Mouse (Mus musculus) CH12.LX (cell line): ENCODE data around the gene Wasl. TPM values are rescaled to one million over a fixed set of nuclear protein-coding genes. Genes with fewer than 3 reads are reported as not detected.

ENCODE experiments used
- DNase-seq: peaks from one replicate; pipeline ENCODE4 v3.0.0-alpha.2; 2013; ENCODE audit errors: extremely low read depth
- H3K27ac ChIP-seq: 2 replicates; pipeline ENCODE4 v1.5.1; 2012; ENCODE audit warnings: low read depth, mild to moderate bottlenecking, control low read depth, moderate library complexity; ENCODE audit not compliant: insufficient read depth
- H3K27me3 ChIP-seq: replicated peaks from 2 replicates; pipeline ENCODE3; 2012; ENCODE audit warnings: inconsistent platforms
- H3K36me3 ChIP-seq, 2 experiments: replicated peaks in 1 of 2; 2 replicates each; pipeline versions ENCODE3 to v1.6.1; 2012; ENCODE audit warnings: inconsistent platforms in 1 of 2, low read length in 1 of 2, mild to moderate bottlenecking in 1 of 2, mixed read lengths in 1 of 2, moderate library complexity in 1 of 2; ENCODE audit not compliant: control insufficient read depth in 1 of 2, insufficient read depth in 1 of 2
- H3K4me1 ChIP-seq, 2 experiments: 2 replicates each; pipeline ENCODE4 v1.6.1; 2012; ENCODE audit warnings: inconsistent platforms in 1 of 2, moderate library complexity in 1 of 2; ENCODE audit not compliant: insufficient read depth in 2 of 2, control insufficient read depth in 1 of 2
- H3K4me2 ChIP-seq: 2 replicates; pipeline ENCODE4 v1.6.1; 2012; ENCODE audit warnings: low read depth, mild to moderate bottlenecking, control low read depth; ENCODE audit not compliant: poor library complexity, insufficient read depth, severe bottlenecking
- H3K4me3 ChIP-seq, 3 experiments: fragments of 150-350 bp in 1 of 3; sonication (generic) in 1 of 3; replicated peaks in 1 of 3; 2 replicates each; pipeline versions ENCODE3 to v1.5.1; 2011 to 2012; ENCODE audit warnings: low read depth in 2 of 3, low read length in 2 of 3, mild to moderate bottlenecking in 2 of 3, moderate library complexity in 2 of 3, control low read depth in 1 of 3, improper control_type of control experiment in 1 of 3, inconsistent platforms in 1 of 3, mixed read lengths in 1 of 3; ENCODE audit not compliant: poor library complexity in 1 of 3
- H3K79me2 ChIP-seq: replicated peaks from 2 replicates; pipeline ENCODE4 v1.6.1; 2012; ENCODE audit warnings: mild to moderate bottlenecking, moderate library complexity; ENCODE audit not compliant: control insufficient read depth, poor library complexity, insufficient read depth, severe bottlenecking; ENCODE audit errors: extremely low read depth
- H3K9ac ChIP-seq: 2 replicates; pipeline ENCODE4 v1.6.1; 2012; ENCODE audit warnings: low read depth, mild to moderate bottlenecking, control low read depth, moderate library complexity; ENCODE audit not compliant: insufficient read depth
- H3K9me3 ChIP-seq: replicated peaks from 2 replicates; pipeline ENCODE3; 2012; ENCODE audit warnings: low read length, inconsistent platforms, mixed read lengths
- CHD1 ChIP-seq: IDR thresholded peaks from 2 replicates; pipeline ENCODE4 v1.6.1; 2012; ENCODE audit warnings: low read depth, low read length, improper control_type of control experiment, inconsistent platforms
- CHD2 ChIP-seq: IDR thresholded peaks from 2 replicates; pipeline ENCODE4 v1.6.1; 2011; ENCODE audit warnings: low read length, improper control_type of control experiment
- CTCF ChIP-seq, 2 experiments: IDR thresholded peaks in 1 of 2; conservative IDR thresholded peaks in 1 of 2; 2 replicates each; pipeline ENCODE4 v1.5.1; 2011 to 2012; ENCODE audit warnings: low read depth in 2 of 2, low read length in 2 of 2, improper control_type of control experiment in 1 of 2, inconsistent platforms in 1 of 2, mild to moderate bottlenecking in 1 of 2, moderate library complexity in 1 of 2
- ELF1 ChIP-seq: IDR thresholded peaks from 2 replicates; pipeline ENCODE4 v1.6.1; 2014; ENCODE audit warnings: low read depth, mild to moderate bottlenecking, inconsistent platforms, low read length, improper control_type of control experiment
- EP300 ChIP-seq: IDR thresholded peaks from 2 replicates; pipeline ENCODE4 v1.6.1; 2011; ENCODE audit warnings: low read length, improper control_type of control experiment
- ETS1 ChIP-seq: conservative IDR thresholded peaks from 2 replicates; pipeline ENCODE4 v1.6.1; 2012; ENCODE audit warnings: low read depth, mild to moderate bottlenecking, inconsistent platforms, low read length, improper control_type of control experiment, moderate library complexity
- HCFC1 ChIP-seq: IDR thresholded peaks from 2 replicates; pipeline ENCODE4 v1.6.1; 2012; ENCODE audit warnings: low read depth, mild to moderate bottlenecking, inconsistent platforms, low read length, improper control_type of control experiment
- IRF4 ChIP-seq: IDR thresholded peaks from 2 replicates; pipeline ENCODE4 v1.6.1; 2014; ENCODE audit warnings: low read depth, mild to moderate bottlenecking, inconsistent platforms, low read length, improper control_type of control experiment
- JUN ChIP-seq: IDR thresholded peaks from 2 replicates; pipeline ENCODE4 v1.6.1; 2011; ENCODE audit warnings: low read depth, mild to moderate bottlenecking, low read length, improper control_type of control experiment, moderate library complexity; ENCODE audit not compliant: insufficient read depth
- KAT2A ChIP-seq: IDR thresholded peaks from 2 replicates; pipeline ENCODE4 v1.6.1; 2012; ENCODE audit warnings: low read length, improper control_type of control experiment, inconsistent platforms; ENCODE audit not compliant: insufficient replicate concordance
- MAX ChIP-seq: IDR thresholded peaks from 2 replicates; pipeline ENCODE4 v1.6.1; 2011; ENCODE audit warnings: low read length, improper control_type of control experiment
- MEF2A ChIP-seq: IDR thresholded peaks from 2 replicates; pipeline ENCODE4 v1.6.1; 2014; ENCODE audit warnings: low read depth, mild to moderate bottlenecking, inconsistent platforms, low read length, improper control_type of control experiment, borderline replicate concordance
- NELFE ChIP-seq: IDR thresholded peaks from 2 replicates; pipeline ENCODE4 v1.6.1; 2011; ENCODE audit warnings: low read depth, low read length, improper control_type of control experiment
- PAX5 ChIP-seq: IDR thresholded peaks from 2 replicates; pipeline ENCODE4 v1.6.1; 2012; ENCODE audit warnings: low read length, inconsistent platforms, mixed read lengths
- POLR2A ChIP-seq: IDR thresholded peaks from 2 replicates; pipeline ENCODE4 v1.6.1; 2011; ENCODE audit warnings: low read depth, mild to moderate bottlenecking, improper control_type of control experiment, low read length
- RAD21 ChIP-seq: IDR thresholded peaks from 2 replicates; pipeline ENCODE4 v1.6.1; 2011; ENCODE audit warnings: low read depth, mild to moderate bottlenecking, low read length, improper control_type of control experiment, moderate library complexity
- RCOR1 ChIP-seq: conservative IDR thresholded peaks from 2 replicates; pipeline ENCODE4 v1.6.1; 2012; ENCODE audit warnings: low read depth, mild to moderate bottlenecking, inconsistent platforms, low read length, improper control_type of control experiment
- SIN3A ChIP-seq: IDR thresholded peaks from 2 replicates; pipeline ENCODE4 v1.6.1; 2012; ENCODE audit warnings: low read length, improper control_type of control experiment, inconsistent platforms
- TBP ChIP-seq: conservative IDR thresholded peaks from 2 replicates; pipeline ENCODE4 v1.6.1; 2011; ENCODE audit warnings: low read depth, low read length, improper control_type of control experiment
- UBTF ChIP-seq: IDR thresholded peaks from 2 replicates; pipeline ENCODE4 v1.6.1; 2012; ENCODE audit warnings: low read depth, mild to moderate bottlenecking, inconsistent platforms, low read length, improper control_type of control experiment, moderate library complexity
- USF1 ChIP-seq: IDR thresholded peaks from 2 replicates; pipeline ENCODE4 v1.6.1; 2014; ENCODE audit warnings: low read depth, mild to moderate bottlenecking, inconsistent platforms, low read length, improper control_type of control experiment
- ZC3H11A ChIP-seq: IDR thresholded peaks from 2 replicates; pipeline ENCODE4 v1.6.1; 2012; ENCODE audit warnings: low read depth, mild to moderate bottlenecking, inconsistent platforms, low read length, improper control_type of control experiment
- ZNF384 ChIP-seq: IDR thresholded peaks from 2 replicates; pipeline ENCODE4 v1.6.1; 2012; ENCODE audit warnings: low read depth, low read length, improper control_type of control experiment, inconsistent platforms
- dilution Hi-C: fragments of 300-500 bp; cut with MboI; formaldehyde crosslinking; loops from 2 replicates; pipeline ENCODE4 v1.14.3; 2020; ENCODE audit warnings: low sequenced_read_pairs; ENCODE audit not compliant: extremely low pct_unique_long_range_greater_than_20kb, extremely low pct_ligation_motif_present
- in situ Hi-C: fragments of 300-500 bp; cut with MboI; formaldehyde crosslinking; loops from 3 replicates; pipeline ENCODE4 v1.14.3; 2019; ENCODE audit warnings: low sequenced_read_pairs, low pct_ligation_motif_present, low pct_unique_long_range_greater_than_20kb, mixed read lengths
- polyA plus RNA-seq: library from polyadenylated mRNA; unstranded; fragments of >175 nt; gene quantifications from 2 replicates; pipeline ENCODE4 v1.2.1, GENCODE M21; 2012; ENCODE audit warnings: low read depth; ENCODE audit not compliant: insufficient read length
- total RNA-seq, 2 experiments: library from RNA; depleted of rRNA; stranded (reverse); fragments of 300-350 nt in 1 of 2; fragments of >200 nt in 1 of 2; gene quantifications; 2 replicates each; pipeline ENCODE4 v1.2.3; 2012 to 2014

The Wasl gene
- total and polyA plus RNA-seq, 3 experiments = 3.9 to 8.4 (median 7.6) TPM

- H3K27me3 ChIP-seq = no peaks in the 10 kb centered on the region
- no peaks in the 10 kb centered on the region for H3K79me2 ChIP-seq
- H3K27ac ChIP-seq = no peak overlapping the region
- no peak overlapping the region for H3K4me3 ChIP-seq
- DNase-seq = no peak
- no peaks in the 10 kb centered on the region for H3K36me3 ChIP-seq
- in situ Hi-C loops = no loop called here
- H3K4me2 ChIP-seq = no peak overlapping the region
- peaks cover 2% of the 10 kb centered on the region for H3K9me3 ChIP-seq
- dilution Hi-C loops = no loop called here
- no peak overlapping the region for H3K9ac ChIP-seq
- peaks cover 0 to 9% of the 10 kb centered on the region in 2 experiments; a peak in 2 of 4 replicates for H3K4me1 ChIP-seq
- TF ChIP-seq EP300 = no peak
- no peak for TF ChIP-seq ZC3H11A
- no peak for TF ChIP-seq ELF1
- TF ChIP-seq SIN3A = no peak
- TF ChIP-seq MAX = no peak
- no peak for TF ChIP-seq MEF2A
- TF ChIP-seq UBTF = no peak
- no peak for TF ChIP-seq ETS1
- TF ChIP-seq ZNF384 = no peak
- no peak for TF ChIP-seq HCFC1
- no peak for TF ChIP-seq NELFE
- TF ChIP-seq IRF4 = no peak
- no peak for TF ChIP-seq POLR2A
- no peak for TF ChIP-seq JUN
- no peak for TF ChIP-seq CTCF (conservative IDR thresholded peaks at IDR 0.05 in 1 of 2, IDR thresholded peaks at IDR 0.05 in 1 of 2; ENCODE audit: low read depth in 2 of 2, low read length in 2 of 2)
Observed at GRCm38 (mm10) chr6:24570278-24570677, 94.5 kb downstream of the Wasl start.

DNA sequence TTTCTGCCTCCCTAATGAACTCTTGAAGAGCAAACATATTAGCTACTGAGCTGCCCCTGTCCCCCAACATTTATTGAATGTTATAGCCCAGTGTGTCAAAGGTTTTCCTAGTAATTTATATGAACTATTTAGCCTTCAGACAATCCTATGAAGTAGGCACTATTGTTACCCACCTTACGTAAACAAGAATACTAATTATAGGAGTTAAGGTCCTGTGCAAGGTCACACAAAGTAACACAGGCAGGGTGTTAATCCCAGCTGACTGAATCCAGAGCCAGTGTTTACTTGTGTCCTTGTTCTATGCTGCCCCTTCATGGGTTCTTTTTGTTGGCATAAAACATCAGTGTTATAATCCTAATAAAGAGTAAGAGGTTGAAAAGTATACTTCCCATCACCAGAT is 95.1 kb downstream of the Wasl start:
- Histone ChIP-seq H3K9me3 (peaks cover 2% of the 10 kb centered on the region), H3K27ac (no peak overlapping the region), H3K4me2 (no peak overlapping the region), H3K4me1 (peaks cover 0 to 9% of the 10 kb centered on the region in 2 experiments; a peak in 2 of 4 replicates), H3K36me3 (no peaks in the 10 kb centered on the region), H3K79me2 (no peaks in the 10 kb centered on the region), H3K27me3 (no peaks in the 10 kb centered on the region), H3K4me3 (no peak overlapping the region), H3K9ac (no peak overlapping the region)
- dilution Hi-C loops (no loop called here), in situ Hi-C loops (no loop called here)
- TF ChIP-seq HCFC1 (no peak), TBP (no peak), PAX5 (no peak), CHD2 (no peak), USF1 (no peak), KAT2A (no peak), JUN (no peak), RAD21 (no peak), CHD1 (no peak), RCOR1 (no peak)
- no peak for DNase-seq
